24 mouse cellular contexts compared by ENCODE assay signal in genomic region chr8:45737266-45737665, GRCm38 (mm10).
DNase-seq lines count a peak whose midpoint lies in the region; ATAC-seq and TF ChIP-seq lines count a peak whose summit lies in the region.
"Had no signal": no experiment of that assay in that cellular context is flagged by ENCODE, and none has a peak within 500 bp of the region (broad histone marks: within the 10 kb centered on the region; RNA-seq: fewer than 3 reads in every experiment).

No protein-coding gene starts in this region.

- ATAC-seq in heart, postnatal 0 days (ENCODE audit: insufficient read depth, low read depth) = peak; percentile 77
- no peak for ATAC-seq in liver, embryonic 12.5 days
- ATAC-seq: CD4-positive, CD25-positive, alpha-beta regulatory T cell, adult 4 months; forebrain, embryonic 14.5 days; intestine, embryonic 15.5 days had no signal

- H3K4me2 ChIP-seq in heart, postnatal 0 days (ENCODE audit: low read depth, low read length) = no peak overlapping the region
- H3K4me2 ChIP-seq in liver, embryonic 12.5 days = no peak overlapping the region
- H3K4me2 ChIP-seq: hindbrain, embryonic 14.5 days; intestine, embryonic 15.5 days; kidney, embryonic 15.5 days had no signal

- H3K27ac ChIP-seq in heart, embryonic 10.5 days = no peak overlapping the region
- peak overlapping the region; percentile 51 for H3K27ac ChIP-seq in heart, postnatal 0 days (ENCODE audit: low read depth)
- H3K27ac ChIP-seq in liver, embryonic 12.5 days = no peak overlapping the region
- H3K27ac ChIP-seq: embryonic facial prominence, embryonic 10.5 days; forebrain, embryonic 10.5 days; gastrocnemius, adult 2 months; hindbrain, embryonic 10.5 days; hindbrain, embryonic 14.5 days; intestine, embryonic 15.5 days; kidney, embryonic 15.5 days had no signal

- no peak overlapping the region for H3K9ac ChIP-seq in heart, postnatal 0 days (replicated peaks; ENCODE audit: low read depth, low read length)
- no peak overlapping the region for H3K9ac ChIP-seq in liver, embryonic 12.5 days
- H3K9ac ChIP-seq: hindbrain, embryonic 14.5 days; intestine, embryonic 15.5 days; kidney, embryonic 15.5 days had no signal

- no peak for TF ChIP-seq EP300 in heart, postnatal 0 days (IDR thresholded peaks at IDR 0.05; ENCODE audit: low read depth)

- peak; percentile 45 to 53 for DNase-seq in cerebellum, postnatal 10 days
- DNase-seq in cerebellum, postnatal 25 days = no peak
- peak; percentile 28 to 33 for DNase-seq in heart, adult 9 months (ENCODE audit: low spot score in 2 of 2)
- DNase-seq in heart, embryonic 10.5 days (ENCODE audit: low spot score) = no peak
- DNase-seq in ZHBTc4 (ENCODE audit: low read depth, low spot score) = peak; percentile 35
- peak; percentile 41 for DNase-seq in heart, postnatal 0 days (ENCODE audit: low spot score)
- no peak for DNase-seq in kidney, adult 9 months
- DNase-seq: adrenal gland, adult 2 months; adrenal gland, postnatal 25 days; B cell, adult 2 months; cerebellum, adult 18-20 months; cerebellum, adult 9-11 months; gastrocnemius, adult 2 months; gastrocnemius, postnatal 25 days; kidney, adult 18-20 months had no signal

- no peaks in the 10 kb centered on the region for H3K27me3 ChIP-seq in heart, embryonic 10.5 days (ENCODE audit: insufficient read depth, poor library complexity, severe bottlenecking)
- no peaks in the 10 kb centered on the region for H3K27me3 ChIP-seq in heart, postnatal 0 days (ENCODE audit: control insufficient read depth, insufficient read depth, low read length)
- no peaks in the 10 kb centered on the region for H3K27me3 ChIP-seq in liver, embryonic 12.5 days (replicated peaks)
- H3K27me3 ChIP-seq: intestine, embryonic 15.5 days; kidney, embryonic 15.5 days had no signal

- H3K36me3 ChIP-seq in heart, embryonic 10.5 days = peaks cover 14% of the 10 kb centered on the region; the same call in 1 of the 2 replicates
- H3K36me3 ChIP-seq in heart, postnatal 0 days (replicated peaks; ENCODE audit: control insufficient read depth, insufficient read depth, low read length) = peaks cover 9% of the 10 kb centered on the region
- H3K36me3 ChIP-seq in liver, embryonic 12.5 days = no peaks in the 10 kb centered on the region
- H3K36me3 ChIP-seq: embryonic facial prominence, embryonic 10.5 days; forebrain, embryonic 10.5 days; hindbrain, embryonic 10.5 days; intestine, embryonic 15.5 days; kidney, embryonic 15.5 days had no signal

- WGBS in heart, embryonic 10.5 days = 78% methylated on average over 2 of the region's 2 CpGs
- WGBS in heart, postnatal 0 days = 60% methylated on average over 2 of the region's 2 CpGs
- WGBS in liver, embryonic 12.5 days (ENCODE audit: insufficient replicate concordance) = 76% methylated on average over 2 of the region's 2 CpGs

- TF ChIP-seq CTCF in heart, postnatal 0 days (IDR thresholded peaks at IDR 0.05; ENCODE audit: low read depth) = no peak

- no peaks in the 10 kb centered on the region for H3K9me3 ChIP-seq in heart, embryonic 10.5 days
- H3K9me3 ChIP-seq in heart, postnatal 0 days (replicated peaks; ENCODE audit: control insufficient read depth, low read length) = no peaks in the 10 kb centered on the region
- no peaks in the 10 kb centered on the region for H3K9me3 ChIP-seq in liver, embryonic 12.5 days (replicated peaks)
- H3K9me3 ChIP-seq: embryonic facial prominence, embryonic 10.5 days; forebrain, embryonic 10.5 days; hindbrain, embryonic 10.5 days; intestine, embryonic 15.5 days; kidney, embryonic 15.5 days had no signal

- H3K4me1 ChIP-seq in heart, embryonic 10.5 days = no peaks in the 10 kb centered on the region
- peaks cover 14% of the 10 kb centered on the region for H3K4me1 ChIP-seq in heart, postnatal 0 days (ENCODE audit: control insufficient read depth, insufficient read depth)
- no peaks in the 10 kb centered on the region for H3K4me1 ChIP-seq in liver, embryonic 12.5 days
- H3K4me1 ChIP-seq: embryonic facial prominence, embryonic 10.5 days; hindbrain, embryonic 10.5 days; intestine, embryonic 15.5 days; kidney, embryonic 15.5 days had no signal

- no peak overlapping the region for H3K4me3 ChIP-seq in heart, embryonic 10.5 days
- no peak overlapping the region for H3K4me3 ChIP-seq in heart, postnatal 0 days (ENCODE audit: low read depth, low read length)
- H3K4me3 ChIP-seq in liver, embryonic 12.5 days = no peak overlapping the region
- H3K4me3 ChIP-seq: embryonic facial prominence, embryonic 10.5 days; forebrain, embryonic 10.5 days; gastrocnemius, adult 2 months; hindbrain, embryonic 10.5 days; intestine, embryonic 15.5 days; kidney, embryonic 15.5 days had no signal

Comparison
In these comparisons a context has a peak if more than half of its experiments do, and no peak if none do; other contexts are left out.
1. DNase-seq: peak in cerebellum, postnatal 10 days (2 of 2), heart, adult 9 months (2 of 2), ZHBTc4 (single experiment) and heart, postnatal 0 days (single experiment); none in cerebellum, postnatal 25 days (0 of 2), heart, embryonic 10.5 days (single experiment) and kidney, adult 9 months (single experiment).